Mouse (Mus musculus) MN1 (cell line): Measurements from ENCODE around the gene Ier3.

Experiments used
- DNase-seq: peaks from one replicate; pipeline ENCODE4 v3.0.0-alpha.2; 2016; ENCODE audit warnings: low spot score

Ier3 gene

DNA sequence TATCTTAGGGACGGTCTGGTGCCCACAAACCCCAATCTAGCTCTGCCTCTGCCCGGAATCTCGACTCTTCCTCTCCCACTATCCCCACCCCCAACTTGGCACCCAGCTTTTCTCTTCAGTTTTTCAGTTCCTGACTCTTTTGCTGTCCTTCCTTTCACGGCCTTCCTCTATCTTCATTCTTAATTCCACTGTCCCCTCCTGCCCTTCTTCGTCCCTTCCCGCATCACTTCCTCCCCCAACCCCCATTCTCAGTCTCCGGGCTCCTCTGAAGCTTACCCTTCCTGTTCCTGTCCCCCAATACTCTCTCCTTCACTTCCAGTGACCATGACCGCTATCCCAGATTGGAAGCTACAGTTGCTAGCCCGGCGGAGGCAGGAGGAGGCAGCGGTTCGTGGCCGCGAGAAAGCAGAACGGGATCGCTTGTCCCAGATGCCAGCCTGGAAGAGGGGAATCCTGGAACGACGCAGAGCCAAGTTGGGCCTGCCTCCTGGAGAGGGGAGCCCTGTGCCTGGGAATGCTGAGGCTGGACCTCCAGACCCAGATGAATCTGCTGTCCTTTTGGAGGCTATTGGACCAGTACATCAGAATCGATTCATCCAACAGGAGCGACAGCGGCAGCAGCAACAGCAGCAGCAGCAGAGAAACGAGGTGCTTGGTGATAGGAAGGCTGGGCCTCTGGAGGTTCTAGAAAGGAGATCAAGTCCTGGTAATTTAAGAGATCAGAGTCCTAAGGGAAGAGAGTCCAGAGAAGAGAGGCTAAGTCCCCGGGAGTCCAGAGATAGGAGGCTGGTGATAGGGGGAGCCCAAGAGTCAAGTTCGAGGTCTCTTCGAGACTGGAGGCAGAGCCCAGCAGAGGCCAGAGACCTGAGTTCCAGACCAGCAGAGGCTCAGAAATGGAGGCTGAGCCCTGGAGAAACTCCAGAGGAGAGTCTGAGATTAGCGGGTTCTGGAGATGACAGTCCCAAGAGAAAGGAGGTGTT, 45.7 kb downstream of the Ier3 start:
- peak; percentile 66 for DNase-seq

DNA sequence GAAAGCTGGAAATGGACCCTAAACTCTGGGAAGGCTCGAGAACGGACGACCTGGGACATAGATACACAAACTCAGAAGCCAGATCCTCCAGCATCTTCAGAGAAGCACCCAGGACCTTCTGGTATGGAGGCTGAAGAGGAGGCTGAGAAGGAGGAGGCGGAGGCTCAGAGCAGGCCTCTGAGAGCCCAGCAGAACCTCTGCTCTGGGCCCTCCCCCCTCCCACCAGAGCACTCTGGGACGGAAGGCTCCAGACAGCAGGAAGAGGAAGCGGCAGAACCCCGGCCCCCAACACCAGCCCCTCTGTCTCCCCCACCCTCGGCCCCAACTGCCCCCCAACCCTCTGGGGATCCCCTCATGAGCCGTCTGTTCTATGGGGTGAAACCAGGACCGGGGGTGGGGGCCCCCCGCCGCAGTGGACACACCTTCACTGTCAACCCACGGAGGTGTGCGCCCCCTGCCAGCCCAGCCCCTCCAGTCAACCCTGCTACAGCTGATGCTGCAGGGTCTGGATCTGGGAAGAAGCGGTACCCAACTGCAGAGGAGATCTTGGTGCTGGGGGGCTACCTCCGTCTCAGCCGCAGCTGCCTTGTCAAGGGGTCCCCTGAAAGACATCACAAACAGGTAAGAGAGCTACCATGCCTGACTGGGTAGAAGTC, 46.8 kb downstream of the Ier3 start:
- no peak for DNase-seq

DNA sequence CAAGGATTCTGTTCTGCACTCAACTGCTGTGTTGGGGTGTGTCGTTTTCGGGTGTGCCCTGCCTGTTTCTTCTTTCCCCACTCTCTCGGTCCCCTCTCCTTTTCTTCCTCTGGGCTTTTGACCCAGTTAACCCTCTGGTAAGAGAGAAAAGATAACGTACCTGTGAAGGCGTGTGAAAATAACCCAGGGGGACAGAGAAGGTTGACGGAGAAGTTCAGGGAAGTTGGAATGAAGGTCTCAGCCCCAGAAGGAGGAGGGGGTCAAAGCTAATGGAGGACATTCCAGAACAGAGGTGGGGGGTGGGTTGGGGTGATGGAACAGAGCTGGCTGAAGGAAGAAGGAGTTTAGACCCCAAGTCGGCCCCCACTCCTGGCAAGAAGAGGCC, 47.5 kb downstream of the Ier3 start:
- no peak for DNase-seq

GRCm38 (mm10) chr17:35869346-35870067, 48.0 kb downstream of the Ier3 start:
- peak; percentile 36 for DNase-seq

- peak; percentile 68 for DNase-seq
These were observed 48.8 kb downstream of the Ier3 start for GRCm38 (mm10) chr17:35870151-35870883.

DNA sequence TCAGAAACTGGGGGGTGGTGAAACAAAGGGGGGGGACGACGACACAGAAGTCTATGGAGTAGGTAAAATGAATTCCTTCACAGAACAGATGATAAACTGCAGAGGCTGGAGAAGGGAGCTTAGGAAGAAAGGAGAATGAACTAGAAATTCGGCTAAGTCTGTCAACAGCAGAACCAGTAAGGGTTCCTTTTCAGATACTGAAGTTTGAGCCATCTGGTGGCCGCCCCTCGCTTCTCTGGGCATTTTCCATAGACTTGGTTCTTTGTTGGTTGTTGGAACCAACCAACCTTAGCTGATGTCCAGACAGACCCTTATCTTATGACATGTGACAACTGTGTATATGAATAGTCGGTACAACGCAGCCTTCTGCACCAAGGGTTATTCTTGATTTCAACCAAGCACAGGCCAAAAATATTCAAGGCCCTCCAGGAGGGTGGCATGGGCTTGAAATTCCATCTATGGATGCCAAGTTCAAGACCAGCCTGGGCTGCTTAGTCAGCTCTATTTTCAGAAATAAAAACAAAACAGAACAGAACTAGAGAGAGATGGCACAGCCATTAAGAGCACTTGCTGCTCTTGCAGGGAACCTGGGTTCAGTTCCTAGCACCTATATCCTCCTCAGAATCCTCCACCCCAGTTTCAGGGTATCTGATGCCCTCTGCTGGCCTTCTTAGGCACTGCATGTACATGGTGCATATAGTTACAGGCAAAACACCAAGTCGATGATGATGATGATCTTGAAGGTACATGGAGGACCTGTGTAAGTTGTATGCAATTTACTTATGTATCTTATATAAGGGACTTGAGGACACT, 49.6 kb downstream of the Ier3 start:
- no peak for DNase-seq
